Mouse (Mus musculus) intestine, embryonic 16.5 days (tissue): ENCODE measurements around the gene Tspoap1. TPM values are rescaled to one million over a fixed set of nuclear protein-coding genes. Genes with fewer than 3 reads are reported as not detected.

Experiments used
- ATAC-seq: fragments of 200-750 bp; cut with Nextera tagmentation; 2 replicates; pipeline ENCODE4 v1.8.0; 2017; ENCODE audit warnings: moderate TSS enrichment, moderate library complexity
- H3K27ac ChIP-seq: fragments of 300-500 bp; sonication (generic); 2 replicates; pipeline ENCODE4 v1.5.1; 2014; ENCODE audit warnings: mild to moderate bottlenecking, low read length
- H3K27me3 ChIP-seq: fragments of 300-500 bp; sonication (generic); replicated peaks from 2 replicates; pipeline ENCODE4 v1.6.1; 2014; ENCODE audit warnings: low read length, control low read depth, mixed read lengths; ENCODE audit not compliant: control insufficient read depth, insufficient read depth
- H3K36me3 ChIP-seq: fragments of 300-500 bp; sonication (generic); 2 replicates; pipeline ENCODE4 v1.6.1; 2014; ENCODE audit warnings: low read length, control low read depth; ENCODE audit not compliant: control insufficient read depth, insufficient read depth
- H3K4me1 ChIP-seq: fragments of 300-500 bp; sonication (generic); 2 replicates; pipeline ENCODE4 v1.6.1; 2014; ENCODE audit warnings: low read length, control low read depth, mixed read lengths; ENCODE audit not compliant: control insufficient read depth, insufficient read depth
- H3K4me2 ChIP-seq: fragments of 300-500 bp; sonication (generic); 2 replicates; pipeline ENCODE4 v1.6.1; 2014; ENCODE audit warnings: low read depth, low read length, control low read depth
- H3K4me3 ChIP-seq: fragments of 300-500 bp; sonication (generic); 2 replicates; pipeline ENCODE4 v1.5.1; 2014; ENCODE audit warnings: mild to moderate bottlenecking, low read length
- H3K9ac ChIP-seq: fragments of 300-500 bp; sonication (generic); 2 replicates; pipeline ENCODE4 v1.6.1; 2014; ENCODE audit warnings: low read depth, low read length
- H3K9me3 ChIP-seq: fragments of 300-500 bp; sonication (generic); 2 replicates; pipeline ENCODE4 v1.6.1; 2016; ENCODE audit warnings: low read length, control low read depth; ENCODE audit not compliant: control insufficient read depth
- WGBS: fragments of 180-500 bp; shearing (Covaris S2); extraction: QIAGEN DNeasy Blood & Tissue Kit; methylation state at CpG from one replicate; pipeline ENCODE4 v1.1.7; 2014; 5-methylcytosine and 5-hydroxymethylcytosine counted together
- polyA plus RNA-seq: library from polyadenylated mRNA; unstranded; fragments of >200 nt; fragmentation: Nextera tagmentation; extraction: Ambion mirVana; gene quantifications from 2 replicates; pipeline ENCODE4 v1.2.1, GENCODE M21; 2015

Tspoap1 gene
- polyA plus RNA-seq, 1 experiment from 2014 or later = 1.2 TPM

- H3K4me3 ChIP-seq = peak overlapping the region; percentile 23
- no peaks in the 10 kb centered on the region for H3K4me1 ChIP-seq
- H3K27me3 ChIP-seq = peaks cover 19% of the 10 kb centered on the region
- no peaks in the 10 kb centered on the region for H3K36me3 ChIP-seq
- no peak overlapping the region for H3K4me2 ChIP-seq
- ATAC-seq = no peak
- 85% methylated on average over 15 of the region's 15 CpGs for WGBS
- no peaks in the 10 kb centered on the region for H3K9me3 ChIP-seq
- no peak overlapping the region for H3K9ac ChIP-seq
- peak overlapping the region; percentile 25; the same call in 1 of the 2 replicates for H3K27ac ChIP-seq
These were observed 4.0 kb upstream of the Tspoap1 start for GRCm38 (mm10) chr11:87756251-87756820.

GRCm38 (mm10) chr11:87757001-87757954 is 3.1 kb upstream of the Tspoap1 start:
- WGBS = 86% methylated on average over 25 of the region's 25 CpGs

GRCm38 (mm10) chr11:87758161-87758911 is 2.0 kb upstream of the Tspoap1 start:
- H3K4me1 ChIP-seq = no peaks in the 10 kb centered on the region
- H3K36me3 ChIP-seq = no peaks in the 10 kb centered on the region
- H3K9me3 ChIP-seq = no peaks in the 10 kb centered on the region
- peaks cover 37% of the 10 kb centered on the region for H3K27me3 ChIP-seq
- no peak overlapping the region for H3K4me2 ChIP-seq
- H3K9ac ChIP-seq = no peak overlapping the region
- H3K27ac ChIP-seq = no peak overlapping the region
- no peak for ATAC-seq
- H3K4me3 ChIP-seq = no peak overlapping the region
- WGBS = 78% methylated on average over 7 of the region's 7 CpGs

More at GRCm38 (mm10) chr11:87757001-87757954, 3.1 kb upstream of the Tspoap1 start:
- H3K9me3 ChIP-seq = no peaks in the 10 kb centered on the region
- no peaks in the 10 kb centered on the region for H3K36me3 ChIP-seq
- H3K4me1 ChIP-seq = no peaks in the 10 kb centered on the region
- H3K4me2 ChIP-seq = no peak overlapping the region
- H3K27me3 ChIP-seq = peaks cover 26% of the 10 kb centered on the region
- H3K4me3 ChIP-seq = peak overlapping the region; percentile 6; the same call in 1 of the 2 replicates
- no peak overlapping the region for H3K27ac ChIP-seq
- 0 out of 2 replicates have a peak overlapping the region, but pooled peaks have one; percentile 1 for H3K9ac ChIP-seq
- ATAC-seq = no peak

GRCm38 (mm10) chr11:87758957-87759608 is 1.3 kb upstream of the Tspoap1 start:
- no peak for ATAC-seq
- peaks cover 45% of the 10 kb centered on the region for H3K27me3 ChIP-seq
- no peak overlapping the region for H3K27ac ChIP-seq
- peaks cover 6% of the 10 kb centered on the region; the same call in 1 of the 2 replicates for H3K4me1 ChIP-seq
- no peaks in the 10 kb centered on the region for H3K36me3 ChIP-seq
- no peak overlapping the region for H3K4me2 ChIP-seq
- 77% methylated on average over 4 of the region's 4 CpGs for WGBS
- no peak overlapping the region for H3K4me3 ChIP-seq
- no peaks in the 10 kb centered on the region for H3K9me3 ChIP-seq
- no peak overlapping the region for H3K9ac ChIP-seq

- Histone ChIP-seq H3K4me1 (peaks cover 10% of the 10 kb centered on the region), H3K9ac (no peak overlapping the region), H3K4me2 (no peak overlapping the region), H3K9me3 (no peaks in the 10 kb centered on the region), H3K27me3 (peaks cover 50% of the 10 kb centered on the region), H3K36me3 (no peaks in the 10 kb centered on the region), H3K27ac (no peak overlapping the region), H3K4me3 (no peak overlapping the region)
- 4% methylated on average over 3 of the region's 3 CpGs for WGBS
- ATAC-seq = no peak
These were observed 734 bp upstream of the Tspoap1 start for GRCm38 (mm10) chr11:87759609-87760005.

- 63% methylated on average over 11 of the region's 11 CpGs for WGBS
- Histone ChIP-seq H3K4me3 (no peak overlapping the region), H3K9me3 (no peaks in the 10 kb centered on the region), H3K9ac (no peak overlapping the region), H3K27ac (no peak overlapping the region), H3K36me3 (no peaks in the 10 kb centered on the region), H3K27me3 (peaks cover 56% of the 10 kb centered on the region), H3K4me2 (no peak overlapping the region), H3K4me1 (peaks cover 11% of the 10 kb centered on the region)
- ATAC-seq = no peak
These were observed 910 bp downstream of the Tspoap1 start for GRCm38 (mm10) chr11:87761181-87761721.

- Histone ChIP-seq H3K9me3 (no peaks in the 10 kb centered on the region), H3K27ac (no peak overlapping the region), H3K36me3 (no peaks in the 10 kb centered on the region), H3K4me3 (no peak overlapping the region), H3K9ac (no peak overlapping the region), H3K27me3 (peaks cover 56% of the 10 kb centered on the region), H3K4me1 (peaks cover 11% of the 10 kb centered on the region), H3K4me2 (no peak overlapping the region)
- WGBS = 77% methylated on average over 14 of the region's 14 CpGs
- ATAC-seq = no peak
These were observed 1.7 kb downstream of the Tspoap1 start for GRCm38 (mm10) chr11:87761806-87762701.

GRCm38 (mm10) chr11:87762702-87763385 is 2.5 kb downstream of the Tspoap1 start:
- 49% methylated on average over 12 of the region's 12 CpGs for WGBS
- Histone ChIP-seq H3K4me3 (no peak overlapping the region), H3K4me2 (no peak overlapping the region)

More at GRCm38 (mm10) chr11:87762702-87763385, 2.5 kb downstream of the Tspoap1 start:
- peaks cover 11% of the 10 kb centered on the region for H3K4me1 ChIP-seq
- no peak for ATAC-seq
- peaks cover 56% of the 10 kb centered on the region for H3K27me3 ChIP-seq
- H3K9ac ChIP-seq = no peak overlapping the region
- no peaks in the 10 kb centered on the region for H3K9me3 ChIP-seq
- no peaks in the 10 kb centered on the region for H3K36me3 ChIP-seq
- no peak overlapping the region for H3K27ac ChIP-seq
